Mouse (Mus musculus): ENCODE measurements around the gene Ndufs4. TPM values are rescaled to one million over a fixed set of nuclear protein-coding genes. Genes with fewer than 3 reads are reported as not detected.

The Ndufs4 gene
- polyA plus RNA-seq, 1 experiment, result not detected

DNA sequence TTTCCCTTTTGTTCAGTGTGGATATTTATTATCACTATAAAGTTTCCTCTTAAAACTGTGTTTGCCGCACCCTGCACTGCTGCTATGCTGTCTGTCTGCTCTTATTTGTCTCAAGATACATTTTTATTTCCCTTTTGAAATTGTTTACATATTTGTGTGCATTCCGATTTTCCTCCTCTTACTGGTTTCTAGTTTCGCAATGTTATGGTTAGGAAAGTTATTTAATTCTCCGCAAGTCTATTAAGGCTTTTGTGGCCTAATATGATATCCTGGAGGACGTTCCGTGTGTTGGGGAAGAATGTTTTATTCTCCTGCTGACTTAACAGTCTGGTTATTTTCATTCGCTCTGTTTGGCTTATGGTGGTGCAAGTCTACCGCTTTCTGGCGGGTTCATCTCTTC, 120.3 kb downstream of the Ndufs4 start:
- TF ChIP-seq POLR2A (IDR thresholded peaks at IDR 0.05; ENCODE audit: insufficient read depth, low read depth, low read length) (no peak), CTCF (IDR thresholded peaks at IDR 0.05; ENCODE audit: insufficient read depth, low read depth, low read length) (no peak)
- Histone ChIP-seq H3K4me3 (ENCODE audit: insufficient read depth, low read depth, low read length) (no peak overlapping the region), H3K4me1 (ENCODE audit: control insufficient read depth, insufficient read depth, low read length) (no peaks in the 10 kb centered on the region), H3K27ac (ENCODE audit: insufficient read depth, low read depth, low read length) (no peak overlapping the region)
- 93% methylated on average over 9 of the region's 9 CpGs for WGBS

- TF ChIP-seq POLR2A (IDR thresholded peaks at IDR 0.05; ENCODE audit: insufficient read depth, low read depth, low read length) (no peak), CTCF (IDR thresholded peaks at IDR 0.05; ENCODE audit: insufficient read depth, low read depth, low read length) (no peak)
- H3K4me1 ChIP-seq (ENCODE audit: control insufficient read depth, insufficient read depth, low read length), result no peaks in the 10 kb centered on the region
- 77% methylated on average over 7 of the region's 7 CpGs for WGBS
Observed at GRCm38 (mm10) chr13:114260486-114261205, 127.4 kb downstream of the Ndufs4 start.

DNA sequence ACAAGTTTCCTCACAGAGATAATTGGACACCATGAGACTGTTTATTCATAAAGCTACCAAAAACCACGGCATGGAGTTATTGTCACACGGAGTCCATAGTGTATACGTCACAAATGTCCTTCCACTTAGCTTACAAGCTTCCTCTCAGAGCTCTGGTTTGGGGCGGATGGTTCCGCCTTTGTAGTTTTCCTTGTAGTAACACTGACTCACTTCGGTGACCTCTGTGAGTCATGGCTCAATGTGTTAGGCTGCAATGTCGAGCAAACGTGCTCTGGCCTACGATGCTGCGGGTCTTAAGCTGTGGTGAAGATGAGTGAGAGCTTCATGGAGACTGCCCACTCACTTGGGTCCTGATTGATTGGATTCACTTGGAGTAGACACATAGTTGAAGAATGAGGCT, 133.4 kb downstream of the Ndufs4 start:
- TF ChIP-seq POLR2A (IDR thresholded peaks at IDR 0.05; ENCODE audit: insufficient read depth, low read depth, low read length), result no peak
- no peak for TF ChIP-seq CTCF (IDR thresholded peaks at IDR 0.05; ENCODE audit: insufficient read depth, low read depth, low read length)
- Histone ChIP-seq H3K27ac (ENCODE audit: insufficient read depth, low read depth, low read length) (no peak overlapping the region), H3K4me3 (ENCODE audit: insufficient read depth, low read depth, low read length) (no peak overlapping the region), H3K4me1 (ENCODE audit: control insufficient read depth, insufficient read depth, low read length) (no peaks in the 10 kb centered on the region)
- WGBS, result 82% methylated on average over 10 of the region's 10 CpGs

More at GRCm38 (mm10) chr13:114260486-114261205, 127.4 kb downstream of the Ndufs4 start:
- Histone ChIP-seq H3K27ac (ENCODE audit: insufficient read depth, low read depth, low read length) (no peak overlapping the region), H3K4me3 (ENCODE audit: insufficient read depth, low read depth, low read length) (no peak overlapping the region)

Other genes starting within 250 kb of the Ndufs4 start
- gene Fst, start 70.7 kb upstream of the Ndufs4 start, polyA plus RNA-seq (2012; ENCODE audit: insufficient read depth, insufficient read length, low replicate concordance, missing spikeins), result not detected in 2 replicates